17 mouse cellular contexts compared by ENCODE assay signal in genomic region chr2:98565871-98566270, GRCm38 (mm10).
"Had no signal": no experiment of that assay in that cellular context is flagged by ENCODE, and none has a peak within 500 bp of the region (broad histone marks: within the 10 kb centered on the region; RNA-seq: fewer than 3 reads in every experiment).

No protein-coding gene starts in this region.

- H3K9me3 ChIP-seq: liver, embryonic 13.5 days; neural tube, embryonic 12.5 days; neural tube, embryonic 15.5 days had no signal

- DNase-seq: kidney, adult 2 months; kidney, postnatal 25 days; layer of hippocampus, postnatal 36 days; liver, embryonic 13.5 days; lung, adult 2 months; lung, postnatal 14 days; lung, postnatal 4 days; midbrain, embryonic 14.5 days; right cerebral cortex, postnatal 4 days; thymus, postnatal 25 days had no signal

- H3K36me3 ChIP-seq: liver, embryonic 13.5 days; neural tube, embryonic 12.5 days; neural tube, embryonic 15.5 days had no signal

- H3K27me3 ChIP-seq: liver, embryonic 13.5 days; neural tube, embryonic 12.5 days; neural tube, embryonic 15.5 days had no signal

- H3K4me1 ChIP-seq: liver, embryonic 13.5 days; neural tube, embryonic 12.5 days; neural tube, embryonic 15.5 days had no signal

- H3K27ac ChIP-seq: kidney, postnatal 0 days; layer of hippocampus, adult 2 months; left cerebral cortex, adult 2 months; liver, embryonic 13.5 days; neural tube, embryonic 12.5 days; neural tube, embryonic 15.5 days; stomach, postnatal 0 days had no signal

- H3K4me2 ChIP-seq: liver, embryonic 13.5 days; midbrain, embryonic 11.5 days; neural tube, embryonic 12.5 days; neural tube, embryonic 15.5 days had no signal

- H3K9ac ChIP-seq: liver, embryonic 13.5 days; neural tube, embryonic 12.5 days; neural tube, embryonic 15.5 days had no signal

- H3K4me3 ChIP-seq: layer of hippocampus, adult 2 months; left cerebral cortex, adult 2 months; liver, embryonic 13.5 days; neural tube, embryonic 12.5 days; neural tube, embryonic 15.5 days had no signal
